Mouse (Mus musculus): ENCODE results near the gene Gm12569.

Gene Gm12569

GRCm38 (mm10) chr11:51220308-51220707, at the start of gene Gm12569:
Gene Gm12569 (plus strand): TSS chr11:51220473.
- no peak for DNase-seq (ENCODE audit: low spot score in 2 of 2)

- DNase-seq (ENCODE audit: low spot score in 2 of 2): no peak
These were observed 17.5 kb upstream of the Gm12569 start for GRCm38 (mm10) chr11:51202726-51203125.

GRCm38 (mm10) chr11:51207758-51208157, 12.5 kb upstream of the Gm12569 start:
- DNase-seq (ENCODE audit: low spot score in 2 of 2): no peak

GRCm38 (mm10) chr11:51211426-51211825, 8.8 kb upstream of the Gm12569 start:
- DNase-seq (ENCODE audit: low spot score in 2 of 2): no peak

- DNase-seq (ENCODE audit: low spot score in 2 of 2): no peak
These were observed 6.3 kb upstream of the Gm12569 start for GRCm38 (mm10) chr11:51214021-51214420.

GRCm38 (mm10) chr11:51219396-51219980, 785 bp upstream of the Gm12569 start:
- no peak for DNase-seq (ENCODE audit: low spot score in 2 of 2)

- DNase-seq (ENCODE audit: low spot score in 2 of 2): no peak
These were observed 6.8 kb downstream of the Gm12569 start for GRCm38 (mm10) chr11:51227104-51227503.

- DNase-seq (ENCODE audit: low spot score in 2 of 2): no peak
These were observed 14.4 kb downstream of the Gm12569 start for GRCm38 (mm10) chr11:51234626-51235025.

- no peak for DNase-seq (ENCODE audit: low spot score in 2 of 2)
These were observed 22.6 kb downstream of the Gm12569 start for GRCm38 (mm10) chr11:51242897-51243296.

GRCm38 (mm10) chr11:51257006-51257405, 36.7 kb downstream of the Gm12569 start:
- no peak for DNase-seq (ENCODE audit: low spot score in 2 of 2)

- no peak for DNase-seq (ENCODE audit: low spot score in 2 of 2)
These were observed 41.5 kb downstream of the Gm12569 start, which contains the start of gene Clk4 for GRCm38 (mm10) chr11:51261680-51262219. Gene Clk4 (plus strand): TSS chr11:51261730.

GRCm38 (mm10) chr11:51262342-51263285, 42.3 kb downstream of the Gm12569 start, which contains the start of gene BC049762:
Gene BC049762 (minus strand): TSS chr11:51263046.
- DNase-seq (ENCODE audit: low spot score in 2 of 2): peak; percentile 99

GRCm38 (mm10) chr11:51263286-51263831, 43.1 kb downstream of the Gm12569 start:
- DNase-seq (ENCODE audit: low spot score in 2 of 2): no peak

- peak in 1 of 2 experiments; percentile 16 for DNase-seq (ENCODE audit: low spot score in 2 of 2)
These were observed 44.1 kb downstream of the Gm12569 start for GRCm38 (mm10) chr11:51264352-51264751.

GRCm38 (mm10) chr11:51265326-51265725, 45.1 kb downstream of the Gm12569 start:
- no peak for DNase-seq (ENCODE audit: low spot score in 2 of 2)

GRCm38 (mm10) chr11:51274418-51274817, 54.1 kb downstream of the Gm12569 start:
- no peak for DNase-seq (ENCODE audit: low spot score in 2 of 2)

All from spleen, postnatal 36 days (tissue).